Mouse (Mus musculus): ENCODE data around the gene Gm5788. TPM values are rescaled to one million over a fixed set of nuclear protein-coding genes. Genes with fewer than 3 reads are reported as not detected.

Gm5788 gene
- 1 to 10 TPM in 1 of 2 experiments, not detected in 1; 1.0 TPM for polyA plus RNA-seq (2017; shearing (Covaris generic))

DNA sequence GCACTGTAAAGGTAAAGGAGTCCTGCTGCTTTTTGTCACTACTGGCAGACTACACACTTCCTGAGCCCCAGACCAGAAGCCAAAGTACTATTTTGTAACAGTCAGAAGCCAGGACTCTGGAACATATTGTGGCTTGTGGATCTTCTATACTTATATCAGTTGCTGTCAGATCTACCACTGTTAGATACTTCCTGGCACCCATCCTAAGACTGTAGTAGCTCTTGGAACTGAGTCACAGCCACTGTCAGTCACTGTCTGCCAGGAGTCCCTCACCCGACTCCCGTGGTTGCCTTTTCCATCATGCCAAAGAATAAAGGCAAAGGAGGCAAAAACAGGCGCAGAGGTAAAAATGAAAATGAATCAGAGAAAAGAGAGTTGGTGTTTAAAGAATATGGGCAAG lies at the start of gene Gm5788:
TSS of gene Gm5788 (plus strand) at position 301 of the 400 bp plus-strand sequence.

DNA sequence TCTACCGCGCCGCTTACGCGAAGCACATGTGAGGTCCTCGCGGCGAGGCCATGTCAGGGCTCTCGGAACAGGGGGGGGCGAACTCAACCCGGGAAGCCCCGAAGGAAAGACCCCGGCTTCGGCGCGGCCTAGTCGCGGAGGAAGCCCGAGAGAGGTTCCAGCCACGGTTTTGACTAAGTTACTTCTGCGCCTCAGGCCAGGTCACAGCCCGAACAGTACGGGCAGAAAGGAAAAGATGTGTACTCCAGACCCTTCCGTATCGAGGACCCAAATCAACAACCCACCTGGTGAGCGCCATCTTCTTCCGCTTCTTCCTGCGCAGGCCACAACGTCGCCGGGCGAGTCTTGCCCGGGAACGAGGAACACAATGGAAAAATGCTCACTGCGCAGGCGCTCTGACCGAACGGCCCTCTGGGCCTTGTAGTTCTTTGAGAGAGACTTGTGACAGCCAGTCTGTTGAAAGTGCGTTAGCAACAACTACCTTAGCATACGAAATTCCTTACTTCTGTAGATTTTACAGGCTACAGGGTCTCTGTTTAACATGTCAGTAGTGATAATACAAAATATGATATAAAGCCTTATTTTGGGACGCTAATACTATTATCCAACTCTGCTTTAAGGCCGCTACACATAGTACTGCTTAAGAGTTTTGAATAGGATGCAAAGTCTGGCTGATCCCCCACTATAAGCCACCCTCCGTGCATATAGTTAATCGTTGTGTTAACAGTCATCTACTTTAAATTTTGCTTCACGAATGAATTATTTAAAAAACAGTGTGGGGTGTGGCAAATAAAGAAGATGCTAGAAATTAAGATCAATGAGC lies 22.3 kb upstream of the Gm5788 start, which contains the start of gene Snw1:
TSS of gene Snw1 (minus strand) at position 311 of the 823 bp plus-strand sequence.

DNA sequence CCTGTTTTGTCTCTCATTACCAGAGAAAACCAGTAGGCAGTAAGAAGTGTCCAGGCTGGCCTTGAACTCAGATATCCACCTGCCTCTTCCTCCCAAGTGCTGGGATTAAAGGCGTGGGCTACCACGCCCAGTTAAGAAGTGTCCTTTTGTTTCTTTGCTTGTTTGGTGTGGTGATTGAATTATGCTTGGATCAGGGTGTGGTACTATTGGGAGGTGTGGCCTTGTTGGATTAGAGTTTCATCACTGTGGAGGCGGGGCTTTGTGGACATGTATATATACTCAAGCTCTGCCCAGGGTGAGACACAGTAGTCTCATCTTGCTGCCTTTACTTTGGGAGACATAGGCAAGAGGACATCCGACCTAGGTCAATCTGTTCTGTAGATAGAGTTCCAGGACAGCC lies 19.5 kb downstream of the Gm5788 start, which contains the start of gene Gm8300:
TSS of gene Gm8300 (plus strand) at position 301 of the 400 bp plus-strand sequence.

Other genes starting within 250 kb of the Gm5788 start
- 10 to 100 TPM; 24.6 to 35.4 TPM for gene Vipas39, start 228.5 kb upstream of the Gm5788 start, polyA plus RNA-seq (2017; shearing (Covaris generic))
- 100 to 1,000 TPM; 173 to 190 TPM for gene Ahsa1, start 228.2 kb upstream of the Gm5788 start, polyA plus RNA-seq (2017; shearing (Covaris generic))
- under 1 TPM in 1 of 2 experiments, not detected in 1; 0.29 TPM for gene Ism2, start 195.0 kb upstream of the Gm5788 start, polyA plus RNA-seq (2017; shearing (Covaris generic))
- 100 to 1,000 TPM; 146 to 161 TPM for gene Sptlc2, start 106.4 kb upstream of the Gm5788 start, polyA plus RNA-seq (2017; shearing (Covaris generic))
- gene Slirp, start 50.8 kb upstream of the Gm5788 start, polyA plus RNA-seq (2017; shearing (Covaris generic)) = 10 to 100 TPM; 54.1 to 85.4 TPM
- gene Alkbh1, start 50.7 kb upstream of the Gm5788 start, polyA plus RNA-seq (2017; shearing (Covaris generic)) = 10 to 100 TPM; 65.2 to 78.9 TPM
- gene Snw1, start 22.4 kb upstream of the Gm5788 start, polyA plus RNA-seq (2017; shearing (Covaris generic)) = 100 to 1,000 TPM; 160 to 197 TPM
- 1 to 10 TPM in 1 of 2 experiments, under 1 TPM in 1; 0.28 to 2.2 TPM for gene Gm8300, start 19.6 kb downstream of the Gm5788 start, polyA plus RNA-seq (2017; shearing (Covaris generic))
- under 1 TPM in 1 of 2 experiments, not detected in 1; 0.71 TPM for gene Oog1, start 108.0 kb downstream of the Gm5788 start, polyA plus RNA-seq (2017; shearing (Covaris generic))
- under 1 TPM in 1 of 2 experiments, not detected in 1; 0.66 TPM for gene Gm4027, start 124.1 kb downstream of the Gm5788 start, polyA plus RNA-seq (2017; shearing (Covaris generic))
- gene Gm16381, start 149.9 kb downstream of the Gm5788 start, polyA plus RNA-seq (2017; shearing (Covaris generic)) = under 1 TPM in 1 of 2 experiments, not detected in 1; 0.99 TPM